ENCODE assay signal across 10 mouse cellular contexts in genomic region chr11:119801855-119802254, GRCm38 (mm10).
DNase-seq lines count a peak whose midpoint lies in the region; ATAC-seq and TF ChIP-seq lines count a peak whose summit lies in the region.
"Had no signal": no experiment of that assay in that cellular context is flagged by ENCODE, and none has a peak within 500 bp of the region (broad histone marks: within the 10 kb centered on the region; RNA-seq: fewer than 3 reads in every experiment).

No protein-coding gene starts in this region.

- no peaks in the 10 kb centered on the region for H3K4me1 ChIP-seq in MEL (ENCODE audit: control insufficient read depth in 1 of 2, insufficient read depth in 2 of 2, low read length in 2 of 2)
- H3K4me1 ChIP-seq in limb, embryonic 15.5 days = peaks cover 14% of the 10 kb centered on the region
- no peaks in the 10 kb centered on the region for H3K4me1 ChIP-seq in stomach, postnatal 0 days (replicated peaks; ENCODE audit: control insufficient read depth, insufficient read depth)

- no peaks in the 10 kb centered on the region for H3K79me2 ChIP-seq in MEL (ENCODE audit: control insufficient read depth, insufficient read depth, low read length, poor library complexity)

- peaks cover 0 to 4% of the 10 kb centered on the region in 2 experiments; a peak in 2 of 4 replicates for H3K36me3 ChIP-seq in MEL (ENCODE audit: control insufficient read depth in 1 of 2, insufficient read depth in 2 of 2, low read length in 2 of 2)
- H3K36me3 ChIP-seq in limb, embryonic 15.5 days = peaks cover 13% of the 10 kb centered on the region; the same call in 1 of the 2 replicates
- peaks cover 4% of the 10 kb centered on the region; the same call in 1 of the 2 replicates for H3K36me3 ChIP-seq in stomach, postnatal 0 days (ENCODE audit: control insufficient read depth, insufficient read depth, low read length)

- H3K27ac ChIP-seq in MEL (ENCODE audit: control insufficient read depth, low read depth, low read length) = no peak overlapping the region
- H3K27ac ChIP-seq in limb, embryonic 15.5 days = 0 out of 2 replicates have a peak overlapping the region, but pooled peaks have one; percentile 24
- peak overlapping the region; percentile 40; the same call in 1 of the 2 replicates for H3K27ac ChIP-seq in stomach, postnatal 0 days (replicated peaks)
- H3K27ac ChIP-seq: heart, embryonic 10.5 days; liver, embryonic 15.5 days had no signal

- no peaks in the 10 kb centered on the region for H3K9me3 ChIP-seq in MEL (replicated peaks; ENCODE audit: insufficient read depth, low read length)
- no peaks in the 10 kb centered on the region for H3K9me3 ChIP-seq in limb, embryonic 15.5 days
- no peaks in the 10 kb centered on the region for H3K9me3 ChIP-seq in stomach, postnatal 0 days (ENCODE audit: control insufficient read depth, low read length)
- H3K9me3 ChIP-seq: heart, embryonic 10.5 days; liver, embryonic 15.5 days had no signal

- 86% methylated on average over 1 of the region's 1 CpGs for WGBS in limb, embryonic 15.5 days
- WGBS in stomach, postnatal 0 days = 43% methylated on average over 1 of the region's 1 CpGs

- TF ChIP-seq POLR2A in MEL (IDR thresholded peaks at IDR 0.05; ENCODE audit: control insufficient read depth in 1 of 2, insufficient read depth in 1 of 2, low read depth in 1 of 2, low read length in 2 of 2, poor library complexity in 1 of 2) = no peak

- no peak for ATAC-seq in limb, embryonic 15.5 days (ENCODE audit: insufficient number of reproducible peaks, low FRiP score, low TSS enrichment, low read depth)
- no peak; the same call in 1 of the 2 replicates for ATAC-seq in stomach, postnatal 0 days (ENCODE audit: low FRiP score, low TSS enrichment)
- no peak for ATAC-seq in activated CD4-positive, CD25-positive, alpha-beta regulatory T cell, adult 4 months

- no peak for TF ChIP-seq EP300 in MEL (IDR thresholded peaks at IDR 0.05; ENCODE audit: low read depth in 1 of 2, low read length in 2 of 2)
- no peak for TF ChIP-seq EP300 in stomach, postnatal 0 days (optimal IDR thresholded peaks at IDR 0.05)

- DNase-seq in 416B (ENCODE audit: low read depth) (peak; percentile 76), MEL (ENCODE audit: low read depth, low spot score) (no peak)
- DNase-seq in stomach, postnatal 0 days (ENCODE audit: low spot score) = no peak
- no peak for DNase-seq in adrenal gland, adult 18-20 months (ENCODE audit: low spot score in 2 of 2)
- DNase-seq in testis, postnatal 14 days (ENCODE audit: low spot score) = no peak
- DNase-seq: kidney, adult 18-20 months had no signal

- H3K9ac ChIP-seq in MEL (ENCODE audit: control insufficient read depth, low read depth, low read length, poor library complexity, severe bottlenecking) = no peak overlapping the region
- H3K9ac ChIP-seq in limb, embryonic 15.5 days = no peak overlapping the region
- no peak overlapping the region for H3K9ac ChIP-seq in stomach, postnatal 0 days (ENCODE audit: low read length)
- H3K9ac ChIP-seq: liver, embryonic 15.5 days had no signal

- no peak overlapping the region for H3K4me2 ChIP-seq in limb, embryonic 15.5 days
- no peak overlapping the region for H3K4me2 ChIP-seq in stomach, postnatal 0 days (replicated peaks; ENCODE audit: low read depth)
- H3K4me2 ChIP-seq: liver, embryonic 15.5 days had no signal

- no peaks in the 10 kb centered on the region for H3K27me3 ChIP-seq in MEL (ENCODE audit: control insufficient read depth in 1 of 2, insufficient read depth in 2 of 2, low read length in 2 of 2)
- H3K27me3 ChIP-seq in limb, embryonic 15.5 days = no peaks in the 10 kb centered on the region
- no peaks in the 10 kb centered on the region for H3K27me3 ChIP-seq in stomach, postnatal 0 days (ENCODE audit: control insufficient read depth, insufficient read depth, low read length)
- H3K27me3 ChIP-seq: liver, embryonic 15.5 days had no signal

- H3K4me3 ChIP-seq in MEL (ENCODE audit: control insufficient read depth in 1 of 2, insufficient read depth in 1 of 2, low read depth in 2 of 2, low read length in 2 of 2) = no peak overlapping the region
- no peak overlapping the region for H3K4me3 ChIP-seq in limb, embryonic 15.5 days
- no peak overlapping the region for H3K4me3 ChIP-seq in stomach, postnatal 0 days (ENCODE audit: low read depth, low read length)
- H3K4me3 ChIP-seq: heart, embryonic 10.5 days; liver, embryonic 15.5 days had no signal

- TF ChIP-seq CTCF in MEL (IDR thresholded peaks at IDR 0.05 in 2 of 3, conservative IDR thresholded peaks at IDR 0.05 in 1 of 3; ENCODE audit: control insufficient read depth in 1 of 3, insufficient read depth in 1 of 3, low read depth in 2 of 3, low read length in 3 of 3, poor library complexity in 1 of 3, severe bottlenecking in 1 of 3) = no peak
- TF ChIP-seq CTCF in stomach, postnatal 0 days (IDR thresholded peaks at IDR 0.05; ENCODE audit: low read depth) = no peak

- no peak for TF ChIP-seq RAD21 in MEL (IDR thresholded peaks at IDR 0.05; ENCODE audit: low read depth, low read length)

TF ChIP-seq in MEL, 35 proteins besides CTCF, POLR2A, EP300 and RAD21:
- TF ChIP-seq USF2 (IDR thresholded peaks at IDR 0.05; ENCODE audit: borderline replicate concordance in 1 of 2, insufficient read depth in 1 of 2, low read depth in 1 of 2, low read length in 2 of 2) (no peak), JUND (IDR thresholded peaks at IDR 0.05; ENCODE audit: low read depth, low read length) (peak; percentile 20; the same call in 1 of the 2 replicates)
